Mouse (Mus musculus) lung, adult 18-20 months (tissue): ENCODE measurements around the gene 1700013F07Rik.
"Not testable (repeated sequence)": the region's sequence is repeated elsewhere in the genome, so short reads cannot be mapped to it uniquely, and the experiment has no call there.

ENCODE experiments used
- DNase-seq, 2 experiments: peaks; one replicate each; pipeline ENCODE4 v3.0.0; 2022; ENCODE audit warnings: mixed read lengths in 2 of 2

Gene 1700013F07Rik

DNA sequence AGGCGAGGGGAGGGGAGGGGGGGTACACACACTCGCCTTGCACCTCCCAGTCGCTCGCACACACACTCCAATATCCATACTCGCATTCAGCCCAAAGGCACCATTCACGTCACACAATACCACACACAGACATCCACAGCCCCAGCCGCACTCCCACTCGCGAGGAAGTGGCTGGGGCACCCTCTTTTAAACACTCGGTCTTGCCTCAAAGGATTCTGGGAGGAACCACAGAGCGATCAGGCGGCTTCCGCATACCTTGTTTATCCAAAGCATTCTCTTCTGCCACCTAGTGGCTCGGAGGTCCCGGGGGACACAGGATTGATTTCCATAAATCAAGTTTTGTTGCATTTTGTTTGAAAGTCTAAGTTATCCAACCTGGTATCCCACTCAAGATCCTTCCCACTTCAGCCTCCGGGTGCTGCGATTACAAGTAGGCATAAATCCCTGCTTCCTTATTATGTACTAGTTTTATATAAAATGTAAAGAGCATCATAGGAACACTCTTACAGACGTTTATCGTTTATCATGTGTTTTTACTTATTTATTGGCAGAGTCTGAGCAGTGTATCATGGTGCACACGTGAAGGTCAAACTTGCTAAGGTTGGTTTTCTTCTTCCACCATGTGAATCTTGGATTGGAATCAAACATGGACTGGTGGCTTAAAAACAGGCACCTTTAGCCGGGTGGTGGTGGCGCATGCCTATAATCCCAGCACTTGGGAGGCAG lies 20.8 kb downstream of the 1700013F07Rik start:
- DNase-seq: peak; percentile 93 to 95

GRCm38 (mm10) chr3:108557888-108558287 lies 23.9 kb downstream of the 1700013F07Rik start:
- peak in 1 of 2 experiments; percentile 32 for DNase-seq

- DNase-seq: peak; percentile 98 to 99
These were observed 28.3 kb downstream of the 1700013F07Rik start, which contains the start of gene Tmem167b for GRCm38 (mm10) chr3:108562133-108562730. Gene Tmem167b (minus strand): TSS chr3:108562466.

DNA sequence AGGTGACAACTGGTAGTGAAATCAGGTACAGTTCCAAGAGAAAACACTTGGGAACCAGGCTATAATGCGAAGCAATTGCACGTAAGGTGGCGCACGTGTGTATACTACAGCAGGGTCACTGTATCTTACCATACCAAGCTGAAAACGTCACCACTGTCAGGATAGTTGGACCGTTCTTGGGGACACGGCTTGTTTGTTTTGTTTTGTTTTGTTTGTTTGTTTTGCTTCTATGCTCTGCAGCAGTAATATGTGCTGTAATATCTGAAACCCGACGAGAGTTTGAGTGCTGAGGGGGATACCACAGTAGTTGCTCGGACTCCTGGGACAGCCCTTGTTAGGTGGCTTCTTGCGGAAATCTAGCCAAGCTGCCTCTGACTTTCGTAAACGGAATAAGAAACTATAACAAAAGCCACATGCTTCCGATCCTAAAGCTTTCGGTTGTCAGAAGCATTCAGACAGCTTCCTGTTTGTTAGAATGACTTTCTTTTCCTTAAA lies 28.9 kb downstream of the 1700013F07Rik start:
- DNase-seq: peak; percentile 28 to 31

DNA sequence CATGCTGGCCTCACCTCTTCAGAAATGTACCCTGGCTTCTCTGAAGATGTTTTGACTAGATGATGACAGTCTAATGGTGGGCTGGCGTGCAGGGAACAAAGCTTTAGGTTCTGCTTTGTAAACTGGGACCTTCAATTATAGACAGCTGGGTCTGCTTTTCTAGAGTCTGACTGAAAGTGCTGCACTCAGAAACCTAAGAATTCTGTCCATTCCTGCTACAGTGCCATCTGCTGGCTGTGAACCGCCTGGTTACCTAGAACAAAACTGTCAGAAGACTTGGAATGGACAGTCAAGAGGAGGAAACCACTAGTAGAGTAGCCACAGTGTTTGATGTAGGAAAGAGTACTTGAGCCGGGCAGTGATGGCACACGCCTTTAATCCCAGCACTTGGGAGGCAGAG lies 29.4 kb downstream of the 1700013F07Rik start:
- DNase-seq: peak; percentile 84 to 86

GRCm38 (mm10) chr3:108567990-108568877 lies 34.3 kb downstream of the 1700013F07Rik start:
- no peak for DNase-seq

DNA sequence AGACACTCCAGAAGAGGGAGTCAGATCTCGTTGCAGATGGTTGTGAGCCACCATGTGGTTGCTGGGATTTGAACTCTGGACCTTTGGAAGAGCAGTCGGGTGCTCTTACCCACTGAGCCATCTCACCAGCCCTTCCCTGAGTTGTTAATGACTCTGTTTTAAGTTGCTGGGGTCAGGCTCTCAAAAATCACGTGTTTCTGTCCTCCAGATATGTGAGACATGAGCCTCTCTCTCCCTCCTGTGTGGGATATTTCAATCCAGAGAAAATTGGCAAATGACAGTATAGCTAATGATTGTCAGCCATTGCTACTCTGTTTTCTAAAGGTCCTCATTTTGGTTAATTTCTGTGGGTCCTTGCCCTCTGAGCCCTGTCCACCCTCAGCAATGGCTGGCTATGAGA lies 35.7 kb downstream of the 1700013F07Rik start:
- DNase-seq: not testable (repeated sequence)

GRCm38 (mm10) chr3:108570813-108571212 lies 36.9 kb downstream of the 1700013F07Rik start:
- no peak for DNase-seq

- DNase-seq: peak; percentile 97
These were observed 37.7 kb downstream of the 1700013F07Rik start, which contains the start of gene Taf13 for GRCm38 (mm10) chr3:108571443-108572294. Gene Taf13 (plus strand): TSS chr3:108571698.

DNA sequence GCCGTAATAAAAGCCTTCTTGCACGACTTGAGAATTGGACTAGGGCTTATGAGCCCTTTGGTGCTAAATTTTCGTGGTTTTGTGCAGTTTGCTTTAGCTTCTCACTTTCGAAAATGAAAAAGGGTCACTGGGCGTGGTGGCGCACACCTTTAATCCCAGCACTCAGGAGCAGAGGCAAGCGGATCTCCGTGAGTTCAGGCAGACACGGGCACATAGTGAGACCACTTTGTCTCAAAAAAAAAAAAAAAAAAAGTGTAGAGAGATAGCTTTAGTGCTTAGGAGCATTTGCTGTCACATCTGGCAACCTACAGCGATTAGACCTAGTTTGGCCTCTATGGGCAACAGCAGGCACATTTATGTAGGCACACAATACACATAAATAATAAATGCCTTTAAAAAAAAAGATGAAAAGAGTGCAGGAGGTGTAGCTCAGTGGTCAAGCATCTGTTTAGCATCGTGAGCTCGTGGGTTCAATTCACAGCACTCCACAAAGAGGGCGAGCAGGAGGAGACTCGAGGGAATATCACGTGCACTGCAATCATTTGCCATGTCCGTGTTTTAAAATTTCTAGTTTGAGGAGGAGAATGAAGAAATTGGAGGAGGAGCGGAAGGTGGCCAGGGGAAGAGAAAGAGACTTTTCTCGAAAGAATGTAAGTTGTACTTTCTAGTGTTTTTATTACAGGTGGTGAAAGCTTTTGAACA lies 38.5 kb downstream of the 1700013F07Rik start:
- DNase-seq: no peak

DNA sequence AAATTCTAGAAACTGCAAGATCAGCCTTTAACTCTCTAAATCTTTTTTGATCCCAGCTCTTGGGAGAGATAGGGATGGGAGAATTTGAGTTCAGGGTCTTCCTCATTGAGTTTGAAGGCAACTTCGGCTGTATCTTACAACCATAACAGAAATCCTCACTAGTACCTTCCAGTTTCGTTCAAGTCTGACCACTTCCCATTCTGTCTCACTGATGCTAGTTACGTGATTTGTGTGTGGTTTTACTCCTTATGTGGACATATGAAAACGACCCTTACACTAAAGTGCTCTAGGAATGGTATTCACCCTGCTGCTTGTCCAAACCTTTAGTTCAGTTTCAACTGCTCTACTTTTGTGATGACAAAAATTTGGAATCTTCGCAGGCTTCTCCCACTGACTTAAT lies 40.1 kb downstream of the 1700013F07Rik start:
- no peak for DNase-seq

- DNase-seq: no peak
These were observed 50.6 kb downstream of the 1700013F07Rik start for GRCm38 (mm10) chr3:108584580-108584979.

- no peak for DNase-seq
These were observed 54.5 kb downstream of the 1700013F07Rik start for GRCm38 (mm10) chr3:108588446-108588845.

DNA sequence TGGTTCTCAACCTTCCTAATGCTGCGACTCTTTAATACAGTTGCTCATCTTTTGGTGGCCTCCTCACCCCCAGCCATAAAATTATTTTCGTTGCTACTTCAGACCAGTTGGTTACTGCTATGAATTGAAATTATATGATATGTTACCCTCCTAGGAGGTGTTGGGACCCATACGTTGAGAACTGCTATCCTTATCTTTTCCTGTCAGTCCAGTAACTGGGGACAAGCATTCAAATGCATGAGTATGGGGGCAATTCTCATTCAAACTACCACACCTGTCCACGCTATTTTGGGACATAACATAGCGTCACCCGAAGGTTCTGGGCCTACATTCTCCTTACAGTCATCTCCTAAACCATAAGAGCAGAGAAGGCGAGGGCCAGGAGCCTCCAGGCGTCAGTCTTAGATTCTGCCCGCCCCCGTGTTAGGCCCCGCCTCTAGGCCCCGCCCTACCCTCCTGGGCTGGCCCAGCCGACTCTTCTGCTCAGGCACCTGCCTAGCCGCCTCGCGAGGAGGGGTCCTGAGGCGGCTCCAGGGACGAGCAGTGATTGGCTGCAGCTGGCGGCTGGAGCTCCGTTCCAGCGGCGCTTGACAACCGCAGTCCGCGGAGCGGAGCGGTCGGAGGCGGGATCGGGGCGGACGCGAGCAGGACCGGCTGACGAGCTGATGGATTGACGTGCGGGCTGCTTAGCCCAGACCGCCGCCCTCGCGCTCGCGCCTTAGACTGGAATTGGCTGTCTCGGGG lies 57.0 kb downstream of the 1700013F07Rik start, which contains the start of gene Wdr47:
TSS of gene Wdr47 (plus strand) at position 494 of the 744 bp plus-strand sequence.
- peak; percentile 96 to 98 for DNase-seq

- no peak for DNase-seq
These were observed 57.9 kb downstream of the 1700013F07Rik start for GRCm38 (mm10) chr3:108591530-108592522.
